Mouse (Mus musculus): ENCODE results near the gene Trim11. TPM values are rescaled to one million over a fixed set of nuclear protein-coding genes. Genes with fewer than 3 reads are reported as not detected.

Trim11 gene
- total RNA-seq, 2 experiments from 2014 or later, result 21.0 to 24.9 TPM

DNA sequence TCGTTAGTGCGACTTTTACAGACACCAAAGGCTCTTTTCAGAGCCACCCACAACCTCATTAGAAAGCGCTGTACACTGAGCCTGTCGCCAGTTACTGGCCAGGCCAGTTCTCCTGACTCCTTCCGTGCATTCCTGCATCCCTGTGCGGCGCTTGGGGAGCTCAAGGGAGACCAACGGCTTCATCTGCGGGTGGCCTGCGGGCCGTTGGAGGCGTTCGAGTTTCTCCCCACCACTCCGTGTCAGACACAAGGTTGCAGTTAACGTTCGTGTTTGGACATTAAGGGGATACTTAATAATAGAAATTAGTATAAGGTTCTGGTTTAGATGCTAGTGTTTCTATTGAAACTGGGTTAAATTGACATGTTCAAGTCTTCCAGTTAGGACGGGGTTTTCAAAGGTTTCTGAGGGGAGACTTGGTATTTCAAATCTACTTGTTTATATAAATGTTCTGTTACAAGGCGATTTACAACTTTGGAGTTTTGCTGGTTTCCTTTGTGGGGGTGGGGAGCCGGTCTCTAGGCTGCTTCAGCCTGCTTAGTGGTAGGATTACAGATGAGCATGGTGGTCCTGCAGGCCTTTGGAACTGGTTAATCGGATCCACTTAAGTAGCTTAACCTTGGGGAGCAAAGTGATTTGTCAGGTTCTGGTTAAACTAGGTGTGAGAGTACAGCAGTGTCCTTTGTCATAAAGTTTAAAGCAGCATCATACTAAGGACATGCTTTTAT is 22.6 kb upstream of the Trim11 start:
- intact Hi-C loops (cut with DNase I), result no loop called here
- no peak for DNase-seq (ENCODE audit: low spot score in 2 of 2)

GRCm38 (mm10) chr11:58955868-58956257 is 22.0 kb upstream of the Trim11 start:
- intact Hi-C loops (cut with DNase I), result no loop called here

DNA sequence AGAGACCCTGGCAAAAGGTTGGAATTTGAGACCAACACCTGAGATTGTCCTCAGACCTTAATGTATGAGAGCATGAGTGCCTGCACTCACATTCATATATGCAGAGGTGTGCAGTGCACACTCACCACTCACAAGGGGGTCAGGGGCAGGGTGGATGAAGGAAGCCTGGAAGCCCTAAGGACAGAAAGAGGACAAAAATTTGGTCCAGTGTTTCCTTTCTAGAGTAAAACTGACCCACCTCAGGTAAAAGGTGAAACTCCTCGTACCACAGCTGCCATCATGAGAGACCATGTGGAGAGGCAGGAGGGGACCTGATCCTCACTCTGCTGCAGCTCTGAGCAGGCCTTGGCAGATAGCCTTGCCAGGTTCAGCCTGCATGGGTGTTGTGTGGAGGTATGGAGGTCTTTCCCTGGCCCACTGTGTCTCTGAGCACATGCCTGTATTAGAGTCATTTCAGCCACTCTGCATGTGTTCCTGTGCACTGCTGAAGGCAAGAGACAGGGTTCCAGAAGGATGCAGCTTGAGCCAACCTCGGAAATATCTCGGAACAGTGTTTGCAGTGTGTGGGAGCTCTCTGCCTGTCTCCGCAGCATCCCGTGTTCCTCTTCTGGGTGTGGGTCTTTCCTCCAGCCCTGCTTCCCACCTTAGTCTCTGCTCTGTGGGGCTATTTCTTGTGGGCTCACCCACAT is 20.5 kb upstream of the Trim11 start:
- DNase-seq (ENCODE audit: low spot score in 2 of 2), result peak in 1 of 2 experiments; percentile 54
- intact Hi-C loops (cut with DNase I), result no loop called here

More at GRCm38 (mm10) chr11:58955868-58956257, 22.0 kb upstream of the Trim11 start:
- no peak for DNase-seq (ENCODE audit: low spot score in 2 of 2)

DNA sequence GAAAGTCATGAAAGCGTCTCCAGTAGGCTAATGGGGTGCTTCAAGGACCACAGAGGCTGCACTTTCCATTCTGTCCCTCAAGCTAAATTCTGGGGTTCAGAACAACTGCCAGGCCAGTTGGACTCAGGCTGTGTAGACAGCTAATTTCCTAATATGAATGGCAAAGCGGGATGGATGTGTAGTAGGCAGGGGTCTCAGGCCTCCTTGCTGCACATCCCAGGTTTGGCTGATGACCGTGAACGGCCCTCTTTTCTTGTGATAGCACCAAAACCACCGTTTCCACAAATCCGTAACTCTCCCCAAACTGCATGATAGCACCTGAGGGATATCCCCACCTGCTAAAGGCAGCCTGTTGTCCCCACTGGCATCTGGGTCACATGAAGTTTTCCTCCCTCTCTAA is 19.4 kb upstream of the Trim11 start:
- intact Hi-C loops (cut with DNase I), result no loop called here

DNA sequence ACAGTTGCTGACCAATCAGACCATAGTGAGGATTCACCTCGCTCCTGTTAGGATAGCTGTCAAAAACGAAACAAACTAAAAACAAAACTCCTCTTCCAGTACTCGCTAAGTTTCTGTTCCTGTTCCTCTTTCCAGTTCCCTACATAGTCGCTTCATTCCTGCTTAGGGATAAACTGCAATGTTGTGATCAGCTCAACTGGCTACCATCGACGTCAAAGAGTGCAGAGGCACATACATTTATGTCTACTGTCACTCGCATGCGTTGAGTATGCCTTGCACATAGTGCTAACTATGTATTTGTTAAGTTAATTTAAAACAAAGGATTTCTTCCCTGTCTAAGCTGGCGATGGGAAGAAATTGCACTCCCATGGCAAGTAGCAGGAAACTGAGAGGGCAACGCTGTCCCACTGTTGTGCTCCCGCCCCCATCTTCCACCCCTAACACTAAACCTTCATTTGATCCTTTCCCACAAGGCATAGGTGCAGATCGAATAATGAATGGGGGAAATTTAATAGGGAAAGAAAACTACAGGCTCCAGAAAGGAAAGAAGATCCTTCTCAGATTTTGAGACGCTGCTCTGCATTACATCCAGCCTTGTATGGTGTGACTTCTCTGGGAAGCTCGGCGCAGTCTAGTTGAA is 18.6 kb upstream of the Trim11 start:
- intact Hi-C loops (cut with DNase I), result no loop called here
- no peak for DNase-seq (ENCODE audit: low spot score in 2 of 2)

More for the DNA sequence above, 19.4 kb upstream of the Trim11 start:
- no peak for DNase-seq (ENCODE audit: low spot score in 2 of 2)

DNA sequence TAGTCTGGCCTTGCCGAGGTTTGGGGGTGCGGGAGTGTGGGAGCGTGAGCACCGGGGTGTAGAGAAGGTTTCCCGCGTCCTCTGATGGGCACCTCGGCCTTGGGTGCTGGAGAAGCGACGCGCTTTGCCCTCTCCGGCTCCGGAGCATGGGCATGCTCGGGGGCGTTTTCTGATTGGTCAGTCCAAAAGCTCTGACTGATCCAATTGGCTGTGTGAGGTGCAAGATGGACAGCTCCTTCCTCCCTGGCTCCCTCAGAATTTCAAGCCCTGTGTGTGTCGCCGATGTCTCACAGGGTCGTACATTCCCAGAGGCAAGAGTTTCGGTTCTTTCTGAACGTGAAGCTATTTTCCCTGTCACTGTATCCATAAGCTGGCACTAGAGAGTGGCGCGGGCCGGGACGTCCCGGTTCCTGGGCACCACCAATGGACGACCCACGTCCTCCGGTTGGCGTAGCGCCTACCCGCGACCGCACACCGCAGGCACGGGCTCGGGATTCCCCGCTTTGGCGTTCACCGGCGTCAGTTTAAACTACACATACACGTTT is 17.9 kb upstream of the Trim11 start:
- intact Hi-C loops (cut with DNase I), result loop anchor here (2.0 kb wide), 1 partner anchor 19 kb away; the partner anchor contains the start of gene Trim11
- peak; percentile 77 to 80 for DNase-seq (ENCODE audit: low spot score in 2 of 2)

- intact Hi-C loops (cut with DNase I), result loop anchor here (2.0 kb wide), 1 partner anchor 17 kb away; the partner anchor contains the start of gene Trim11
- DNase-seq (ENCODE audit: low spot score in 2 of 2), result no peak
These were observed 16.3 kb upstream of the Trim11 start for GRCm38 (mm10) chr11:58961364-58962177.

GRCm38 (mm10) chr11:58963543-58963942 is 14.3 kb upstream of the Trim11 start:
- no peak for DNase-seq (ENCODE audit: low spot score in 2 of 2)
- intact Hi-C loops (cut with DNase I), result no loop called here

GRCm38 (mm10) chr11:58964216-58964615 is 13.7 kb upstream of the Trim11 start:
- intact Hi-C loops (cut with DNase I), result no loop called here
- no peak for DNase-seq (ENCODE audit: low spot score in 2 of 2)

- intact Hi-C loops (cut with DNase I), result no loop called here
These were observed 12.7 kb upstream of the Trim11 start for GRCm38 (mm10) chr11:58965001-58965760.

DNA sequence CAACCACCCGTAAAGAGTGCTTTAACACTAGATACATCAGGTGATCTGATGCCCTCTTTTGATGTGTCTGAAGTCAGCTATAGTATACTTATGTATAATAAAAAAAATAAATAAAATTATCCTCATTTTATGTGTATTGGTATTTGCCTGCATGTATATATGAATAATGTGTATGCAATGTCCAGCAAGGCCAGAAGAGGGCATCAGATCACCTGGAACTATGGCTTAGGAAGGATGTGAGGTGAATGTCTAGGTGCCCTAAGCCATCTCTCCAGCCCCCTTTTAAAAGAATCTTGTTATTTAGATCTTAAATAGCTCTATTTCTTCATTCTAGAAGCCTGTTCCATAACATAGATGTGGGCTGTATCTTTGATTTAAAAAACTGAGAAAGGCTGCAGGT is 10.5 kb upstream of the Trim11 start:
- intact Hi-C loops (cut with DNase I), result no loop called here
- DNase-seq (ENCODE audit: low spot score in 2 of 2), result no peak

More at GRCm38 (mm10) chr11:58965001-58965760, 12.7 kb upstream of the Trim11 start:
- no peak for DNase-seq (ENCODE audit: low spot score in 2 of 2)

DNA sequence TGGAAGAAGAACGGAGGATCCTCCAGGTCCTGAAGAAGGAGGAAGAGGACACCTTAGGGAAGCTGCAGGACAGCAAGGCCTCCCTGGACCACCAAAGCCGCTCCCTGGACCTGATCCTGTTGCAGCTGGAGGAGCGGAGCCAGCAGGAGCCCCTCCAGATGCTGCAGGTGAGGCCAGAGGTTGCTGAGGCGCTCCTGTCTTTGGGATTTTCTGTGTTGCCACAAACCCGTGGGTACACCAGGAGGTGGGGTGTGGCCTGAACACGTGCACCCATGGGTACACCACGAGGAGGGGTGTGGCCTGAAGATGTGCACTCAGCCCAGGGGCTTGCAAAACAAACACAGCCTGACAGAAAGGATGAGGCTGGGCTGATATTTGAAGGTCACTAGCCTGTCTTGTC is 9.3 kb upstream of the Trim11 start:
- no peak for DNase-seq (ENCODE audit: low spot score in 2 of 2)
- intact Hi-C loops (cut with DNase I), result no loop called here

GRCm38 (mm10) chr11:58969027-58969426 is 8.9 kb upstream of the Trim11 start:
- intact Hi-C loops (cut with DNase I), result no loop called here
- DNase-seq (ENCODE audit: low spot score in 2 of 2), result no peak

DNA sequence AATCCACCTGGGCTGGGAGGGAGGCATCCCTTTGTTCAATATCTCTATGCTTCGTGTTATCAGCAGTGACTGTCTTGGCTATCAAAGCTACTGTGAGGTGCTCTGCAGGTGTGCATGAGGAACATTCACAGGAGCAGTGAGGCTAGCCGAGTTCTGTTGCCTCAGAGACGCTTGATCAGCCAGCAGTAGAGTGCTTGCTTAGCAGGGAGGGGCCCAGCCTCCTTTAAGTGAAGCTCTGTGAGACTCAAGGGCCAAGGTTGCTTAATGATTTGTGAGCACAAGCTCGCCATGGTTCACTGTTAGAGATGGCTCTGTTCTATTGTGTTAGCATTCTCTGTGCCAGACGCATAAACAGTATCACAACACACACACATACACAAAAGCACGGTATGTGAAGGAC is 8.2 kb upstream of the Trim11 start:
- no peak for DNase-seq (ENCODE audit: low spot score in 2 of 2)
- intact Hi-C loops (cut with DNase I), result no loop called here

- intact Hi-C loops (cut with DNase I), result no loop called here
- DNase-seq (ENCODE audit: low spot score in 2 of 2), result no peak
These were observed 6.9 kb upstream of the Trim11 start for GRCm38 (mm10) chr11:58970831-58971530.

DNA sequence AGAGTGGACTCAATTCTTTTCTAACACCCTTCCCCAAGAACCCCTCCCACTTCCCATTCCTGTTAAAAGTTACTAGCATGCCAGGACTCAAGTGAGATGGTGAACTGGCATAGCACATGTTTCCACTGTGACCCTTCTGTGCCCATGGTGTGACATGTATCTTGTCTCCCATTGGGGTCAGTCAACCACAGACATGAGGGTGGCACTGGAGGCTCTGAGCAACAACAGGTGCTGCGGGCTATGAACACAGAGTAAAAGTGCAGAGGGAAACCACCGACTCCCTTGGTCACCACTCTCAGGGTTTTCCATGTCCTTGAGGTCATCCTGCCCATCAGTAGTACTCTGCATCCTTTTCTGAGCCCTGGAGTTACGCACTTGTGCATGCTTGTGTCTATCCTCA is 6.1 kb upstream of the Trim11 start:
- DNase-seq (ENCODE audit: low spot score in 2 of 2), result no peak
- intact Hi-C loops (cut with DNase I), result no loop called here

GRCm38 (mm10) chr11:58974414-58974813 is 3.5 kb upstream of the Trim11 start:
- DNase-seq (ENCODE audit: low spot score in 2 of 2), result no peak
- intact Hi-C loops (cut with DNase I), result no loop called here

- DNase-seq (ENCODE audit: low spot score in 2 of 2), result no peak
- intact Hi-C loops (cut with DNase I), result no loop called here
These were observed 743 bp upstream of the Trim11 start for GRCm38 (mm10) chr11:58977150-58977549.
